Mouse (Mus musculus) urinary bladder, adult 2 months (tissue): ENCODE data around the gene Timm10b. TPM values are rescaled to one million over a fixed set of nuclear protein-coding genes. Genes with fewer than 3 reads are reported as not detected.

ENCODE experiments used
- DNase-seq: peaks from one replicate; pipeline ENCODE4 v3.0.0; 2022; ENCODE audit warnings: low spot score
- polyA plus RNA-seq: library from polyadenylated mRNA; depleted of rRNA; stranded (reverse); fragments of >200 nt; gene quantifications from 2 replicates; pipeline ENCODE4 v1.2.3, GENCODE M21; 2012; rRNA removed

Timm10b gene
- 90.1 and 108 TPM in 2 replicates for polyA plus RNA-seq

- DNase-seq: no peak
Observed at GRCm38 (mm10) chr7:105639756-105640155, at the start of gene Timm10b. TSS of gene Timm10b (plus strand) at chr7:105640056.

GRCm38 (mm10) chr7:105590097-105590496, 49.8 kb upstream of the Timm10b start:
- no peak for DNase-seq

GRCm38 (mm10) chr7:105602860-105603623, 36.8 kb upstream of the Timm10b start:
- DNase-seq: peak; percentile 38

GRCm38 (mm10) chr7:105608467-105608866, 31.4 kb upstream of the Timm10b start:
- DNase-seq: no peak

GRCm38 (mm10) chr7:105611767-105612166, 28.1 kb upstream of the Timm10b start:
- no peak for DNase-seq

- DNase-seq: no peak
Observed at GRCm38 (mm10) chr7:105614400-105614799, 25.5 kb upstream of the Timm10b start.

- no peak for DNase-seq
Observed at GRCm38 (mm10) chr7:105615720-105616119, 24.1 kb upstream of the Timm10b start.

- no peak for DNase-seq
Observed at GRCm38 (mm10) chr7:105616561-105616960, 23.3 kb upstream of the Timm10b start.

- DNase-seq: no peak
Observed at GRCm38 (mm10) chr7:105617810-105618209, 22.0 kb upstream of the Timm10b start.

- DNase-seq: no peak
Observed at GRCm38 (mm10) chr7:105619701-105620100, 20.2 kb upstream of the Timm10b start.

GRCm38 (mm10) chr7:105621053-105621452, 18.8 kb upstream of the Timm10b start:
- DNase-seq: no peak

- DNase-seq: no peak
Observed at GRCm38 (mm10) chr7:105621646-105622292, 18.1 kb upstream of the Timm10b start.

- DNase-seq: no peak
Observed at GRCm38 (mm10) chr7:105625397-105625796, 14.5 kb upstream of the Timm10b start.

- no peak for DNase-seq
Observed at GRCm38 (mm10) chr7:105628633-105629032, 11.2 kb upstream of the Timm10b start.

GRCm38 (mm10) chr7:105632551-105632972, 7.3 kb upstream of the Timm10b start:
- no peak for DNase-seq

GRCm38 (mm10) chr7:105633127-105633800, 6.6 kb upstream of the Timm10b start, which contains the start of gene Trim3:
TSS of gene Trim3 (minus strand) at chr7:105633571.
- peak; percentile 85 for DNase-seq

GRCm38 (mm10) chr7:105633801-105634135, 6.1 kb upstream of the Timm10b start:
- DNase-seq: no peak

GRCm38 (mm10) chr7:105634272-105634920, 5.5 kb upstream of the Timm10b start:
- no peak for DNase-seq

- DNase-seq: no peak
Observed at GRCm38 (mm10) chr7:105635726-105636125, 4.1 kb upstream of the Timm10b start.

- DNase-seq: no peak
Observed at GRCm38 (mm10) chr7:105638776-105639175, 1.1 kb upstream of the Timm10b start.

- DNase-seq: no peak
Observed at GRCm38 (mm10) chr7:105639304-105639703, 552 bp upstream of the Timm10b start.

GRCm38 (mm10) chr7:105640233-105640893, 507 bp downstream of the Timm10b start, which contains the start of the genes Arfip2 and Gm45799:
TSS of gene Arfip2 (minus strand) at chr7:105640416.
TSS of gene Gm45799 (plus strand) at chr7:105640552.
- DNase-seq: peak; percentile 70
